ENCODE assay signal across 18 mouse cellular contexts in the genomic region with DNA sequence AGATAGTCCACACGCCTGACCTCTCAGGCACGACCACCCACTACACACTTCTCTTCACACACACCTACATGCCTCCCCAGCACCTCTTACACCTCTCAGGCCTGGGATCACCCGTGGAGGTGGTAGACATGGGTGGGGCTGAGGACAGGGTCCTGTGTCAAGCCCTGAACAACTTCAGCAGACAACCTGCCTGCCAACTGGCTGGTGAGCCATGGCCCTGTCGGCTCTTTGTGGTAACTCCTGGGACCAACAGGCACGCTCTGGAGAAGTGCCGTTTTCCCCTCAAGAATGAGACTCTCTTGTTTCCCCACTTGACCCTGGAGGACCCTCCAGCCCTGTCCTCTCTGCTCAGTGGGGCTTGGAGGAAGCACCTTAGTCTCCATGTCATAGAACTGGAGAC. TPM values are rescaled to one million over a fixed set of nuclear protein-coding genes. Genes with fewer than 3 reads are reported as not detected.
"Had no signal": no experiment of that assay in that cellular context is flagged by ENCODE, and none has a peak within 500 bp of the region (broad histone marks: within the 10 kb centered on the region; RNA-seq: fewer than 3 reads in every experiment).

No protein-coding gene starts in this region.

- H3K27me3 ChIP-seq: kidney, embryonic 15.5 days; limb, embryonic 15.5 days; liver, embryonic 12.5 days had no signal

- ATAC-seq: liver, embryonic 12.5 days had no signal

- H3K4me3 ChIP-seq: kidney, embryonic 15.5 days; limb, embryonic 15.5 days; liver, embryonic 12.5 days; myocyte had no signal

- DNase-seq: kidney, adult 2 months; kidney, postnatal 14 days; layer of hippocampus, postnatal 36 days; left cerebral cortex, postnatal 4 days; lung, embryonic 14.5 days; lung, postnatal 10 days; lung, postnatal 4 days; midbrain, embryonic 14.5 days; retina, postnatal 1 day; right cerebral cortex, postnatal 4 days; spleen, adult 18-20 months; thymus, adult 18-20 months; thymus, postnatal 14 days had no signal

- H3K9me3 ChIP-seq: kidney, embryonic 15.5 days; limb, embryonic 15.5 days; liver, embryonic 12.5 days had no signal

- H3K4me2 ChIP-seq: kidney, embryonic 15.5 days; limb, embryonic 15.5 days; liver, embryonic 12.5 days; lung, embryonic 14.5 days had no signal

- H3K27ac ChIP-seq: kidney, embryonic 15.5 days; limb, embryonic 15.5 days; liver, embryonic 12.5 days had no signal

- H3K9ac ChIP-seq: kidney, embryonic 15.5 days; limb, embryonic 15.5 days; liver, embryonic 12.5 days; lung, embryonic 14.5 days had no signal

RNA-seq across cellular contexts. Expression of a gene that starts 11.7 kb away (rescaled TPM):
- total RNA-seq: megakaryocyte-erythroid progenitor cell, adult 5-6 weeks had no signal
